Mouse (Mus musculus): ENCODE measurements around the gene Fam173a.

DNA sequence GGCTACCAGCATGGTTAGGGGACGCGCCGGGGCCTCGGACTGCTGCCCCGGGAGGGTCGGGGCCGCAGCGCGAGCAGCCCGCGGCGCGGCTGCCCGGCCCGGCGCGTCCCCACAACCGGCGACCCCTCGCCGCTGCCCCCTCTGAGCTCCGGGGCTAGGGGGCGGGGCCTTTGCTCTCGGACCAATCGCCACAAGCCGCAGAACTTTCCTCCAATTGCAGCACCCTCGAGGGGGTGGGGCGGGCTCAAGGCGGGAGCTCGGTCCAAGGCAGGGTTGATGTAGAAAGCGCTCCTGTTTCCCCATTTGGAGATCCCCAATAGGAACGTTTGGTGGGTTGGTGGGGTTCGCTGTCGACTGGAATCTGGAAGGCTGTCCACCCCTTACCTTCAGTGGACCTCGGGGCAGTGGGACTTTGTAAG lies 4.3 kb upstream of the Fam173a start, which contains the start of gene Metrn:
- no peak for TF ChIP-seq CTCF (IDR thresholded peaks at IDR 0.05; ENCODE audit: low read depth, low read length)
- TF ChIP-seq TAL1 (conservative IDR thresholded peaks at IDR 0.05; ENCODE audit: low read depth, low read length): no peak
- no peak for TF ChIP-seq GATA1 (IDR thresholded peaks at IDR 0.05; ENCODE audit: borderline replicate concordance, low read length)
- no peak for TF ChIP-seq GATA2 (IDR thresholded peaks at IDR 0.05; ENCODE audit: borderline replicate concordance, low read depth, low read length)
- TF ChIP-seq POLR2AphosphoS5 (IDR thresholded peaks at IDR 0.05; ENCODE audit: insufficient replicate concordance, low read depth, low read length): no peak

Data from G1E (cell line).